Mouse (Mus musculus): ENCODE data around the gene Zmpste24. TPM values are rescaled to one million over a fixed set of nuclear protein-coding genes. Genes with fewer than 3 reads are reported as not detected.
"Not testable (repeated sequence)": the region's sequence is repeated elsewhere in the genome, so short reads cannot be mapped to it uniquely, and the experiment has no call there.

Zmpste24 gene
- 10 to 100 TPM; 19.8 to 20.8 TPM for total RNA-seq (2021)

DNA sequence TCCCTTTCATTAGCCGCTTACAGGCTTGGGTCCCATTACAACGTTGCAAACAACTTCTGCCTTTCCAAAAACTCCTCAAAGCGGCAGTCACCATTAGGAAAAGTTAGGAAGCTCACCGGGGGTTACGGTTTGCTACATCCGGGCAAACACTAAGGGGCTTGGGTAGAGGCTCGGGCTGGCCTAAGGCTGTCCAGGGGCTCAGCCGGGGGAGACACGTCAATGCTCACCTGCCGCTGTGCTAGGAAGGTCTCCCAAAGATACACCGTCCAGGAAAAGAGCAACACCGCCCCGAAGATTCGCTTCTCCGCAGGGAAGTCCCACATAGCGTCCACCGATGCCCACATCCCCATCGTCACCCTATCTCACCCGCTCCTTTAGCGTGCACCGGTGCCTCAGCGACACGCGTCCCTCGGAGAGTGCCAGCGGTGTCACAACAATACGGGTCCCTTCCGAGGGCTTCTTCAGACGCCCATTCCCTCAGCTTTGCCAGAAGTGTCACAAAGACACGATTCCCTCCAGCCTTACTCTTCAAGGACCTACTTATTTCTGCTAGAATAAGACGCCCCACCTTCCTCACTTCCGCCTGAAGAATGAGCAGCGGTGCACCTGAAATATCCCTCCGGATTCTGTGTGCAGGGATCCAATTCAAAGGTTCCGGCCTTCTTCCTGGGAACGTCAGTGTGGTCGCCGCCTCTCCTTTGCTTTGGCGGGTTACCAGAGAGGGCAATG, at the start of gene Zmpste24:
Zmpste24 (minus strand) TSS at position 592 of the 729 bp plus-strand sequence.
- peak; percentile 91 for DNase-seq

DNA sequence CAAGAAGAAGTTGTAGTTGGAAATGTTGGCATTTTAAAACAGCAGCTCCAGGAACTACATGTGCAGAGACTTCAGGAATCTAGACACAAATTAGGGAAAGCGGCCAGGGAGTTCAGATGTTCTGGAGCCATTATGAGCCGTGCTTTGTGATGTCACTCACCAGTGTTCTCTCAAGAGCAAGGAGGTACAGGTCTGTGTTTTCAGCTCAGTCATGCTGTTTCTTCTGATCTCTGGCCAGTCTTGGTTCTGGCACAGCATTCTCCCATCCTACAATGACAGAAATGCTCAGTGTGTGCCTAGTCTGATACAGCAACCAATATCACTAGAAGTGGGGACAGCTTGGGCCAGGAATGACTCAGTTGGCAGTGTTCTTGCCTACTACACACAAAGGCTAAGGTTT, 11.1 kb upstream of the Zmpste24 start, which contains the start of gene Tmco2:
Tmco2 (minus strand) TSS at position 101 of the 400 bp plus-strand sequence.
- no peak for DNase-seq

DNA sequence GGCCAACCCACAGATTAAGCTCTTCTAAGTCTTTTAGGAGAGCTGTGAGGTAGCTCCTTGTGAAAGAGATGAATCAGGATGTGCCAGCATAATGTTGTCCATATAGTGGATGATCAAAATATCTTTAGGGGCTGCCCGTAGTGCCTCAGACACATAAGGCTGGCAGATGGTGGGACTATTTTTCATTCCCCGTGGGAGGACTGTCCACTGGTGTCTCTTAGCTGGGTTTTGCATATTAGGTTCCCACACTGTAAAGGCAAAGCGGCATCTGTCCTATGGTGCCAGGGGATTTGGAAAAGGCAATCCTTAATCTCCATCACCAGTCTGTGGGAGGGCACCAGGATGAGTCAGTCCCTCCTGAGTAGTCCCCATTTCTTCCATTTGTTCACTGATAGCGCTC, 5.3 kb upstream of the Zmpste24 start:
- DNase-seq = no peak

DNA sequence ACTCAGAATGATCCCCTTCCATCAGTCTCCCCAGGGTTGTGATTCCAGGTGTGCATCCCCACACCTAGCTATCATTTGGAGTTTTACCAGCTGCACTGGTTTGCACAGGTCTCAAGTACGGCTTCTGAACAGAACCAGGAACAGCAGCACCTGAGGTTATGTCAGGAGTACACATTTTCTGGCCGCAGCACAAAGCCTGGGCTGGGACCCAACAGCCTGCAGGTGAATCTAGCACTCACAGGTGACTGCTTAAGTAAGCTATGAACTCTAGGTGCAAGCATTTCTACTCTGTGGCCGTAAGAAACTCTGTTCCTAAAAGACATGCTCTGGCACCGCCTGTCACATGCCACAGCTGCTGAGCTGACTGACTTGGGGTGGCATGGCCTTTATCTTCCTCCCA, 7.8 kb downstream of the Zmpste24 start:
- DNase-seq = no peak

DNA sequence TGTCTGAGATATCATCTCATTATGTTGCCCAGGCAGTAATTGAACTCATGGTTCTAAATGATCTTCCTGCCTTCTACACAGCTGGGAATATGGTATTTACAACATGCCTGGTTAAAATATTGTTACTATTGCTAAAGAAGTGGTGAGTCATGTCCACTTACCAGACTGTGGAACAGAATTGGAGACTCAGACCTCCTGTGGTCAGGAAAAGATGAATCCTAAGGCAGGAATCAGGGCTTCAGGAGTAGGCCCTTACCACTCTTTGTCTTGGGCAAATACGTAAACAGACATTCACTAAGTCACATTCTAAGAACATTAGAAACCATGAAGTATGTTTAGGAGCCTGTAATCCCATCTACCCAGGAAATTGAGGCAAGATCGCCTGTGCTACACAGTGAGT, 9.3 kb downstream of the Zmpste24 start:
- no peak for DNase-seq

DNA sequence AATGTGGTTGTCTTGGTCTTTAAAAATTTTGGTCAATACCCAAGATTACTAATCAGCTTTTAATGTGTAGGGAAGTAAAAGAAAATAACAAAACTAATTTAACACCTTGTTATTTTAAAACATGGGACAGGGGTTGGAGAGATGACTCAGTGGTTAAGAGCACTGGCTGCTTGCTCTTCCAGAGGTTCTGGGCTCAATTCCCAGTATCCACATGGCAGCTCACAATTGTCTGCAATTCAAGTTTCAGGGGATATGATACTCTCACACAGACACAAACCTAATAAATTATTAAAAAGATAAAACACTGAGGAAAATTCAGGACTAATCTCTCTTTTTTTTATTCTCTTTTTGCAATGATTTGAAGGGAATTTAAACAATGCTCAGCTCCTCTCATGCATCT, 13.5 kb downstream of the Zmpste24 start:
- DNase-seq = no peak

DNA sequence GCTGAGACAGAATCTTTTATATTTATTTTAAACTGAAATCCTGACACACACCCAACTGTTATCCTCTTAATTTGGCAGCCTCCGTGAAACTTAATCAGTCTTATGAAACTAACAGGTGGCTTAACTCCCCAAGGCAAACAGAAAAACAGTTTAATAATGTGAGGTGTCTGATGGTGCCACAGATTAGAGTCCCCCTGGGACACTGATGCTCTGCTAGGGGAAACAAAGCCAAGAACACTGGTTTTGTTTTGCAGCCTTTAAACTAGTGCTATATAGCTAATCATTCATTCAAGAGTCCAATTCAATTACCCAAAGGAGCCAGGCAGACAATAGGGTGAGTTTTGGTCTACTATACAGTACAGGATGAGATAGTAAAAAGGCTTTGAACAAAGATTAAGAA, 17.6 kb downstream of the Zmpste24 start:
- DNase-seq = no peak

DNA sequence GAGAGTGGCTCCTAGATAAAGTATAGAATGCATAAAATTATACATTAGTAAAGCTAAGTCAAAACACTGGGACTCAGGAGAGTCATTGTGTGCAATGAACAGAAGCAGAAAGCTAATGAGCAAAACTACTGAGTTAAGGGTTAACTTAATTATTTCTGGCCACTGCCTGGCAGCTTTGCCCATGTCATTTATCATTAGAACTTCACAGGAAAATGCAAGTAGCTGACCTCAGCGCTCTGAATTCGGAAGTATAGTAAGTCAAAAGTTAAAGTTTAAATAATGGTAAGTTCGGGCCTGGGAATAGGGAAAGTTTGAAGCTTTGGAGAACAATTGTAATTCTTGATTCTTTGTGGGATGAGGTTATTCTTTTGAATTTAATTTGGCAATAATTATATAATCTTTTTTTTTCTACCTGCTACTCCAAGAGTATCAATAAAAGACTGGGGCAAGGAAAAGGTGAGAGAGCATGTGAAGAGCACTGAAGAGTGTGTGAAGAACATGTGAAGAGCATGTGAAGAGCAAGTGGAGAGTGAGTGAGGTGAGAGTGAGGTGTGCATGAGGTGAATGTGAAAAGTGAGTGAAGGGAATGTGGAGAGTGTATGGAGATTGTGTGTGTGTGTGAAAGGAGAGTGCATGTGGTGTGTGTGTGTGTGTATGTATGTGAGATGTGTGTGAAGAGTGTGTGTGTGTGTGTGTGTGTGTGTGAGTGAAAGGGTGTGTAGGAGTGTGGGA, 20.0 kb downstream of the Zmpste24 start:
- no peak for DNase-seq

DNA sequence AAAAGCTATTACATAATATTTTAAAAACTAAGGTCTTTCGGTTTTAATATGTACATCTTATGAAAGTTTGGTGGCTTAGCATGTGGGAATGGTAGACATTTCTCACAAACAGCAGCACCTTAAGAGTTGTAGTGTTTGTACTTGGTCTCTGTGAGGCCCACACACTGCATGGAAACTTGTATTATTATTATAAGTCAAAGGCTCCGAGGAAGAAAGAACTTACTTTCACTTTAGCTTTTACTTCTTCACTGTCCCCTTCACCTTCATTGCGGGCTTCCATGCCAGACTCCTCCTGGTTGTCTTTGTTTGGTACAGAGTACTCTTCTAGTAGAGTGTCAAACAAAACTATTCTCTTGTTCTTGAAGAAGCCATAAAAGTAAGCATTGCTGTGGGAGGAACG, 23.8 kb downstream of the Zmpste24 start:
- no peak for DNase-seq

DNA sequence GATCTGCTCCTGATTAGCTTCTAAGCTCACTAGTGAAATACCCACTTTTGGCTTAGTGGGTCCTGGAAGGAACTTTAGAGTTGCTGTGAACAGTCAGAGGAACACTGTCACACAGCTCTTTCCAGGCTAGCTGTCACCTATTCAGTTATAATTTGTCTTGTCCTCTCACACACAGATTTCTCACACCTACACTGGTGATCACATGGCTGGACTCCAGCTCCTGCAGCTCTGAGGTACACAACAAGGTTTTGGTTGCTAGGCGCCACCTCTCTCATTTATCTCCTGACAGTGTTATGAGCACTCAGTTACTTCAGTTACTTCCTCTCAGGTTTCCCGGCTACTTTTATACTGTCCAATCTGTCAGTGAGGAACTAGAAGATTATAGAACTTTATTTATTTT, 32.7 kb downstream of the Zmpste24 start:
- DNase-seq = no peak

DNA sequence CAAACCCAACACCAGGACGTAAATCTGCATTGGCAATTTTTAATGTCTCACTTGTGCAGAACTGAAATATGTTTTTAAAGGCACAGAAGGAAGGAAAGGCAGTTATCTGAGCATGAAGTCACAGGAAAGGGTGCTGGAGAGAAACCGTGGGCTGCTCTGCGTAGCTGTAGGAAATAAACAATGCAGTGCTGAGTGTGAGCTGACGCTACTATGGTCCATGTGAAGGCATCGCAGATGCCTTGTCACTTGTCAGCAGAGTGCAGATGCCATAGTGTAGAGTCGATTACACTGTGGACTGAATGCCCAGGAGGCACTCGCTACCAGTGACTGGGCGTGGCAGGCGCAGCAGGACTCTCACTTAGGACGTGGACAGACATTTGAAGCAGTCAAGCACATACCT, 38.8 kb downstream of the Zmpste24 start:
- not testable (repeated sequence) for DNase-seq

DNA sequence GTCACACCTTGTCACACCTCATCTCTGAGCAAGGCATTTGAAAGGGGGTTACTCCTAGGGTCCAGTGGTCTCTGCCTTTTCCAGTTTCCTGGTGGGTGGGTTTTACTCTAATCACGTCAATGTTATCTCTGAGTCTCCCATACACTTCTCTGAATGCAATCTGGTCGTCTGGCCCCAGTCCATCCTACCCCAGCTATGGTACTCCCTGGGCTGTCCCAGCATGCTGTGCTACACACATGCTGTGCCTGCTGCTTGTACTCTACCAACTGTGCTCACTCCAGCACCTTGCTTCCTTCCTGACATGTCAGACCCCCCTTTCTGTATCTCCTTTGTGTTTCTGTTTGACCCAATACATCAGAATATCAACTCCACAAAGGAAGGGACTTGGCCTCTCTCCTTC, 41.0 kb downstream of the Zmpste24 start:
- no peak for DNase-seq

DNA sequence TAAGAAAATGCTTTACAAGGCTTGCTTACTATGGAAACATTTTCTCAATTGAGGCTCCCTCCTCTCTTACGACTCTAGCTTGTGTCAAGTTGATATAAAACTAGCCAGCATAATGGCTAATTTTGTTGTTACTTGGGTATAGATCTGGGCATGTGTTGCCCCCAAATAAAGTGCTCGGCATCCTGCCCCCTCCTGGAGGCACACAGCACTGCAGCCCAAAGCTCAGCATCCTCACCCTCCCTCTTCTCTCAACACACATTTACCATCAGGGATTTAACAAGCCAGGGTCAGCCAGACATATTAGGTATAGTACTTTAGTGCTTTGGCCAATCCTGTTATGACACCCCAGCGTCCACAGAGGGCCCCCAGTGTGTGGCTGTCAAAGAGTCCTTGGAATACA, 41.7 kb downstream of the Zmpste24 start:
- DNase-seq = peak; percentile 33

DNA sequence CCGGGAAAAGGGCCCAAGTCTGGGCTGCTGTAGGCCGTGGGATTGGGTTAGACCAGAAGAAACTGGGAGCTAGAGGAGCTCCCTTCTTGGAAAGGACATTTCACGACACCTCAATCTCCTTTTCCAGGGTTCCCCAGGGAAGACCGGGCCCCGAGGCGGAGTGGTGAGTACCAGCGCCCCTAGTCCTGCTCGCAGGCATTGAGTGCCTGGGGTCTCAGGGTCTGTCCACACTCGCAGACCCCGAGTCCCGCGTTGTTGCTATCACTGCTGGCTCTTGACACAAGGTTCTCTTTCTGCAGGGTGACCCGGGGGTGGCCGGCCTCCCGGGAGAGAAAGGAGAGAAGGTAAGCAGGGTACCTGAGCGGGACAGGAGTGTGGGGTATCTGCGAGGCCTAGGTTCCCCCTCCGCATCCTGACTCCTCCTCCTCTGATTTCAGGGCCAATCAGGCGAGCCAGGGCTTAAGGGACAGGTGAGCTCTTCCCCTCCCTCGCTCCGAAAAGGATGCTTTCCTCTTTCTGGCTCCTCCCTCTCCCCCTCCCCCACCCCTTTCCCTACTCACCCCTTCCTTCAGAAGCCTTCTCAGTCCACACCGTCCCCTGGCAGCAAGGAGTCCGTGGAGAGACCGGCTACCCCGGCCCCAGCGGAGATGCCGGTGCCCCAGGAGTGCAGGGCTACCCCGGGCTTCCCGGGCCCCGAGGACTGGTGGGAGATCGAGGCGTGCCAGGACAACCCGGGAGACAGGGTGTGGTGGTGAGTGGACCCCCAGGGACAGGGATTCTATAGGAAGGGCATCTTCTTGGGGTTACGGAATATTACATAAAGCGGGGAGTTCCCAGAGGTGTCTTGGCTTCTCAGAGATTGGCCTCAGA, 45.4 kb downstream of the Zmpste24 start:
- DNase-seq = no peak

DNA sequence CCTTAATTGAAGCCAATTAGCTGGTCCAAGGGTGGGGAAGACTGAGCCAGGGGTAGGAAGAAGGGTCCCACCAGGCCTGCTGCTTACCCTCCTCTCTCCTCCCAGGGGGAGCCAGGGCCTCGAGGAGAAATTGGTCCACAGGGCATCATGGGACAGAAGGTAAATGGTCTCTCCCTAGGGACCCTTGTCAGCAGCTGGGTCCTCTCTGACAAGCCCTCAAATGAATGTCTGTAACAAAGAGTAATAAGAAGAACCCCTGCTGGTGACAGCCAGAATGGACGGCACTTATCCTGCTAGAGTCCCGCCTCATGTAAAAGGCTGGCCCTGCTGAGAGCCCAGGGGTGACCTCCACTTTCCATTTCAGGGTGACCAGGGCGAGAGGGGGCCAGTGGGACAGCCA, 46.2 kb downstream of the Zmpste24 start:
- no peak for DNase-seq

DNA sequence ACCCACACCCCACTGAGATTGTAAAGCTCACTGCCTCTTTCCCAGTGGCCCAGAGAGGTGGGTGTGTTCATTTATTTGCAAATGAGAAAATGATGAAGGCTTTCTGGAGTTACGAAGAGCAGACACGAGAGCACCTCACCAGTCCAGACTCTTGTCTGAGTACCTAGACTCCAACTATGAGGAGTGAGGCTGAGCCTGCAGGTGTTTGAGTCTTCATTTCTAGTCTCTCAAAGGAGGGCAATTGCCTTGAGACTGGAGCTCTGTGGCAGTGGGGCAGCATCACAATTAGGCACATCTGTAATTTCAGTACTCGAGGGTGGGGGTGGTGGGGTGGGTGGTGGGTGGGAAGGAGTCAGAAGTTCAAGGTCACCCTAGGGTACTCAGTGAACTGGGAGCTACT, 55.1 kb downstream of the Zmpste24 start:
- no peak for DNase-seq

DNA sequence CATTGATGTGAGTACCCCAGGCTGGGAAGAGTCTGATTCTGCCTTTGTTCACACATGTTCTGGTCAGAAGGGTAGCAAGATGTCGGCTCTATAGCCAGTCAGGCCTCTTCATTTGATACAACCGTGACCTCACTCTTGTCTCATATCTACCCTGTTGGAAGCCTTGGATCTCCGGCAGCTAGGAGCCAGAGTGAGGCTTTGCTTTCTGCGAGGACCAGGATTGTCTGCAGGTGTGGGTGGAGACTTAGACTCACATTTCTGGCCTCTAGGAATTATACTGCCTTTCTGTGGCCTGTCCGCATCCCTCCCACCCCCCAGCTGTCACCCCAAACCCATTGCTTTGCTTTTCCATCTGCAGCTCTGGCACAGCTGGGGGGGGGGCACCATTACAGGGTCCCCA, 55.6 kb downstream of the Zmpste24 start:
- DNase-seq = no peak

DNA sequence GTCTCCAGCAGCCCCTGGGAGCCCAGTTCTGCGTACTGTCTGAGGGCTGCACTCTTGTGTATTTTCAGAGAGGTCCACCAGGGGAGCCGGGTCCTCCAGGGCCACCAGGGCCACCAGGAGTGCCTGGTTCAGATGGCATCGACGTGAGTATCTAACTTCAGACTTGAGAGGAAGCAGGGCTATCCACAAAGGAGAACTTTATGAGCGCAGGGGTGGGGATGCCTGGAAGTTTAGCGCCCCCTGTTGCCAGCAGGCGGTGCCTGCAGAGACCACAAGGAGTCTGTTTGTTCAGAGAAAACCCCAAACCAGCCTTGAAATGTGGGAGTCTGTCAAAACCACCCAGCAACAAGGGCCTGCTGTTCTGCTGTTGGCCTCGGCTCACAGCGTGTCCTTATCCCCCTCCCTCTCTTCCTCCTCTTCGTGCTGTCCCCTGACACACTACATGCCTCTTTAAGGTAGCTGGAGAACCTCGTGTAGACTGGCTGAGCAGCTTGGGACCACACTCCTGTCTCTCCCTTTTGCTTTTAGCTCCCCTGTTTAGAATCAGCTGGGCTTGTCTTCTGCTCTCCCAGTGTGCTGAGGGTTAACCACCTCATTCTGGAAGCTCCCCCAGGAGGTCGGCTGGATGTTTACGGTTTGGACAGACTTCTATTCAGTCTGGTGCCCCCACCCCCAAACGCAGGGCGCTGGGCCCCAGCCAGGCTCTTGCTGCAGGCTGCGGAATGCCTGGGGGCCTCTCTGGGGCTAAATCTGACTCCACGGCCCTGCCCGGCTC, 57.0 kb downstream of the Zmpste24 start:
- peak; percentile 76 for DNase-seq

DNA sequence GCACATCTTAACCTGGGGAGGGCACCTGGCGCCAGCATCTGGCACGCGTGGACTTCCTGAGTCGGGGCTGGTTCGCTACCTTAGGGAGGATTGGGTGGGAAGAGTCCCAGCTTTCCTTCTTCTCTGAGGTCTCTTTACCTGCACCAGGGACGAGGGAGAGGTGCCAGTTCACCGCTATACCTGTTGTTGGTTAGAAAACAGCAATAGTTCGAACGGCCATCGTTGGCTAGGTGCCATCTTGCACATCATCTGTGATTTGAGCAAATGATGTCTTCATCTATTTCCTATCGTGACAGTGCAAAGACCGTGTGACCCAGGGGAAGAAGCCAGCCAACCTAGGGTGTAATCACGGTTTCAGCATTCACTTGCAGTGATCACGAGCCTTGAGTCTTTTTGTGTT, 57.7 kb downstream of the Zmpste24 start:
- DNase-seq = no peak

DNA sequence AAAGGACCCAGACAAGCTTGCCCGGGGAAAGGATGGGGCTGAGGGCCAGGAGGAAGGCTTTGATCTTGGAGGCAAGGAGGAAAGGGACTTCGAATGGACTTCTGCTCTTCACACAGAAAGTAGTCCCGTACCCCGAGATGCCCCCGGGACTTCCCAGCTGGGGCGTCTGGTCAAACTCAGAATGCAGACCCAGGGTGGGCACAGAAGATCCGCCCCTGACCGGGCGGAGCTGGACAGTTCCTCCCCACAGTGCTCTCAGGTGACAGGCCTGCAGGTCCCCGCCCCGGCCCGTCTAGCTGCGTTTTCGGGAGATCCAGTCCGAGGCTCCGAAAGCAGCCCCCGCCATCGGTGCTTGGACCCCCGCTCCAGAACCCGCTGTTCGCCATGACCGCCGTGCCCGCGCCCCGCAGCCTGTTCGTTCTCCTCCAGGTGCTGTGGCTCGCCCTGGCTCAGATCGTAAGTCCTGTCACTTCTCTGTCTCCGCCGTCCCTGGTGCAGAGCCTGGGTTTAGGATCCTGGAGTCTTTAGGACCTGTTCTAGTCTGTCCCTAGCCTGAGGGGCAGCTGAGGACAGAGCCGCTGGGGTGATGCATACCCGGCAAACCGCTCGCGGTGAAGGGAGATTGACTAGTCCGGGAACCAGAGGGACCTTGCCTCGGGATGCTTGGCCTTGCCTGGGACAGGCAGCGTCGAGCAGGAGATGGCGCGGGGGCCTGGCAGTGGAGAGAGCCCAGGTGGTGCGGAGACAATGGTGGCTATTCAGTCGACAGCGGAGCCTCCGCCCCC, 58.5 kb downstream of the Zmpste24 start, which contains the start of gene Col9a2:
Col9a2 (plus strand) TSS at position 55 of the 785 bp plus-strand sequence.
- DNase-seq = peak; percentile 40

DNA sequence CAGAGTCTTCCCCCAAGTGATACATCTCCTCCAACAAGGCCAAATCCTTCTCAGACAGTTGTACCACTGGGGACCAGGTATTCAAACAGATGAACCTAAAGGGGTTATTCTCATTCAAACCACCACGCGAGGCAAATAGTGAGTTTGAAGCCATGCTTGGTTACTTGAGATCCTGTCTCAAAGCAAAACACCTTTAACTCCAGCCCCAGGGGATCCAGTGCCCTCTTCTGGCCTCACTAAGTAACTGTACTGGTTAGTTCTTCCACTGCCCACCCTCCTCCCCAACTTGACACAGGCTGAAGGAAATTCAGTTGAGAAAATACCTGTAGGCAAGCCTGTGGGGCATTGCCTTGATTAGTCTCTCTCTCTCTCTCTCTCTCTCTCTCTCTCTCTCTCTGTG, 65.0 kb downstream of the Zmpste24 start:
- DNase-seq = no peak
